14 mouse cellular contexts compared by ENCODE assay signal in the genomic region with DNA sequence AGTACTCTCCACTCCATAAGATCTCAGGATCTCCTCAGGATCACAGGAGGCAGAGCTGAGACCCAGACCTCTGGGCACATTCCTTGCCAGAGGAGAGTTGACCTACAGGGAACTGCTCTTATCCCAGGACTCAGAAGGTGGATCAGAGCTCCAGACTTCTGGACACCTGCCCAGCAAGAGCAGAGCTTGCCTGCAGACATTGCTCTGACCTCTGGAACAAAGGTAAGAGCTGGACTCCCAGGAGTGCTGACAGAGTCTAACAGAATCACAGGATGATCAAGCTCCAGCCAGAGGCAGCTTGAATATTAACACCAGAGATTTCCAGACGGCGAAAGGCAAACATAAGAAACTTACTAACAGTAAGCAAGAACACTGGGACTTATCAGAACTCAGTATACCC. TPM values are rescaled to one million over a fixed set of nuclear protein-coding genes. Genes with fewer than 3 reads are reported as not detected.
"Had no signal": no experiment of that assay in that cellular context is flagged by ENCODE, and none has a peak within 500 bp of the region (broad histone marks: within the 10 kb centered on the region; RNA-seq: fewer than 3 reads in every experiment).

No protein-coding gene starts in this region.

- H3K4me1 ChIP-seq: hindbrain, embryonic 15.5 days; limb, embryonic 15.5 days; midbrain, embryonic 12.5 days had no signal

- H3K36me3 ChIP-seq: hindbrain, embryonic 15.5 days; limb, embryonic 15.5 days; midbrain, embryonic 12.5 days had no signal

- H3K4me3 ChIP-seq: hindbrain, embryonic 15.5 days; left cerebral cortex, adult 2 months; limb, embryonic 15.5 days; midbrain, embryonic 12.5 days had no signal

- H3K27me3 ChIP-seq: hindbrain, embryonic 15.5 days; limb, embryonic 15.5 days; midbrain, embryonic 12.5 days had no signal

- H3K9ac ChIP-seq: hindbrain, embryonic 15.5 days; limb, embryonic 15.5 days; liver, embryonic 14.5 days; midbrain, embryonic 12.5 days had no signal

- H3K4me2 ChIP-seq: hindbrain, embryonic 15.5 days; limb, embryonic 15.5 days; midbrain, embryonic 12.5 days had no signal

- DNase-seq: lung, adult 18-20 months; right cerebral cortex, adult 18-20 months; thymus, postnatal 4 days had no signal

- H3K27ac ChIP-seq: hindbrain, embryonic 15.5 days; left cerebral cortex, adult 2 months; limb, embryonic 15.5 days; liver, embryonic 14.5 days; midbrain, embryonic 12.5 days; stomach, postnatal 0 days had no signal

- ATAC-seq: intestine, embryonic 16.5 days; midbrain, embryonic 16.5 days had no signal

- H3K9me3 ChIP-seq: limb, embryonic 15.5 days had no signal

RNA-seq across cellular contexts. Expression of a gene that starts 48.8 kb away (rescaled TPM):
- polyA plus RNA-seq: hindbrain, embryonic 15.5 days; intestine, embryonic 16.5 days; limb, embryonic 11.5 days; limb, embryonic 15.5 days; lung, embryonic 16.5 days; midbrain, embryonic 12.5 days; midbrain, embryonic 16.5 days; neural tube, embryonic 14.5 days had no signal

RNA-seq across cellular contexts. Expression of a gene that starts 56.8 kb away (rescaled TPM):
- polyA plus RNA-seq: hindbrain, embryonic 15.5 days; intestine, embryonic 16.5 days; limb, embryonic 11.5 days; limb, embryonic 15.5 days; lung, embryonic 16.5 days; midbrain, embryonic 12.5 days; midbrain, embryonic 16.5 days; neural tube, embryonic 14.5 days; stomach, postnatal 0 days had no signal
